Mouse (Mus musculus) CD4-positive, CD25-positive, alpha-beta regulatory T cell, adult 2 months (primary cell): ENCODE data around the gene Ankrd9.

Source experiments
- DNase-seq: peaks from one replicate; pipeline ENCODE4 v3.0.0-alpha.2; 2012; ENCODE audit warnings: low read depth, low spot score

The Ankrd9 gene

DNA sequence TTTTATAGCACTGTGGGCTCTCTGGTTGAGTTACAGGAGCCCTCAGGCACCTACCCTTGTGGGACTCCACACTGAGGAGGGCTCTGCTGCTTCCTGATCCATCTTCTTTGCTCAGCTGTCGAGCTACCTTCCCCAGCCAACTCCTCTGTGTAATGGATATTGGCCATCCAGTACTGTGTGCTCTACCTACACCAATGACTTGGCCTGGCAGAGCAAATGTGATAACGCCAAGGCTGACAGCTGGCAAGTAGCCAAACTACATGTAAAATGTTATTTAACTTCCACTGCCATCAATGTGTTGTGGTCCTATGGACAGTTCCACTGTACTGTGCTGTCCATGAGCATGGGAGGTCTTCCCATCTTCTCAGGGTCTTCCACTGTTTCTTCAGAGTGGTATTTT, 16.9 kb downstream of the Ankrd9 start:
- DNase-seq = no peak

DNA sequence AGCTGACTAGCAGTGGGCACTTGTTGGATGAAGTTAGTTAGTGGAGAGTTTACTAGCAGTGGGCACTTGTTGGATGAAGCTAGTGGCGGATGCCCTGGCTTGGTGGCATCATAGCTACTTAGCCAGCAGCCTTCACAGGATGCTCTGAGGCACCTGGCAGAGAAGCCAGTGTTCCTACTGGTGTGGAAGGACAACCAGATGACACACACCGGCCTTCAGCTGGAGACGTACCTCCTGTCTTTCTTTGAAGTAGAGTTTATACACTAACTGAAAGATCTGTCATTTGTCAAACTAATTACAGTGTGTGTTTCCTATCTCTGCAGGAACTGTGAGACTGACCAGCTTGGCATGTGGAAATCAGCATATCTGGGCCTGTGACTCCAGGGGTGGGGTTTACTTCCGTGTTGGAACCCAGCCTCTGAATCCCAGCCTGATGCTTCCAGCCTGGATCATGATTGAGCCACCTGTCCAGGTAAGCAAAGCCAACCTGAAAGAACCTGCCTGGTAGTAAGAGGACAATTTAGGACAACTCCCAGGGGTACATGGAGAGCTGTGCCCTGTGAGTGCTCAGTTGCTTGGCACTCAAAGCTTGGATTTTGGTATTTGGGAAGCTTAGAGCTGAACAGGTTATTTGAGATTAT, 24.4 kb downstream of the Ankrd9 start:
- no peak for DNase-seq

DNA sequence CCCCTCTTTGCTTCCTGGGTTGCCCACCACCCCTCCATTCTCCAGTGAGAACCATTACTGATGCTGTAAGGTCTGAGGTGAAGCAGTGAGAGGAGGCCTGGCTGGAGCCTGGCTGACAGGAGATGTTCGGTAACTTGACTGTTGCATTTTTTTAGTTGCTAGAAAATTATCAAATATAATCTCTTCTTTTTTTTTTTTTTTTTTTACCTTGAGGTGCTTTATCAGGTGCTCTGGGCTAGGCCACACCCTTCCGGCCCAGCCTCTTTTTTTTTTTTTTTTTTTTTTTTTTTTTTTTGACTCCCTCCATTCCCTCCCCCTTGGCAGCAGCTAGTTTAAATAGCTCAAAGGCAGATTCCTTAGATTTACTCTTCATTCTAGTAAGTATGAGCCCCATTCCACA, 24.9 kb downstream of the Ankrd9 start:
- DNase-seq = no peak

DNA sequence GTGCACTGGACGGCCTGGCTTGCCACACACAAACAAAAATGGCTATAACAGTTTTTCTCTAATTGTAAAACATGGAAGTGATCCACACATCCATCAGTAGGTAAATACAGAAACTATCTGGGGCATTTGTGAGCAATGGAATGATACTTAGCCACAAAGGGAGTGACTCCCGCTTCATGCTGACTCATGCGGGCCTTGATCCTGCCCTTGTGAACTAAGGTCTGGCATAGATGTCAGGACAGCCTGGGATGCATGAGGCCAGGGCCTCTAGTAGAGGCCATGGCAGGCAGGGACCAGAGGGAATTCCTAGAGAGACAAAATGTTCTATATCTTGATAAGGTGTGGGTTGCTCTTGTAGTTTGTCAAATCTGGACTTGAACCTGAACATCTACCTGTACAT, 25.4 kb downstream of the Ankrd9 start:
- DNase-seq = no peak

DNA sequence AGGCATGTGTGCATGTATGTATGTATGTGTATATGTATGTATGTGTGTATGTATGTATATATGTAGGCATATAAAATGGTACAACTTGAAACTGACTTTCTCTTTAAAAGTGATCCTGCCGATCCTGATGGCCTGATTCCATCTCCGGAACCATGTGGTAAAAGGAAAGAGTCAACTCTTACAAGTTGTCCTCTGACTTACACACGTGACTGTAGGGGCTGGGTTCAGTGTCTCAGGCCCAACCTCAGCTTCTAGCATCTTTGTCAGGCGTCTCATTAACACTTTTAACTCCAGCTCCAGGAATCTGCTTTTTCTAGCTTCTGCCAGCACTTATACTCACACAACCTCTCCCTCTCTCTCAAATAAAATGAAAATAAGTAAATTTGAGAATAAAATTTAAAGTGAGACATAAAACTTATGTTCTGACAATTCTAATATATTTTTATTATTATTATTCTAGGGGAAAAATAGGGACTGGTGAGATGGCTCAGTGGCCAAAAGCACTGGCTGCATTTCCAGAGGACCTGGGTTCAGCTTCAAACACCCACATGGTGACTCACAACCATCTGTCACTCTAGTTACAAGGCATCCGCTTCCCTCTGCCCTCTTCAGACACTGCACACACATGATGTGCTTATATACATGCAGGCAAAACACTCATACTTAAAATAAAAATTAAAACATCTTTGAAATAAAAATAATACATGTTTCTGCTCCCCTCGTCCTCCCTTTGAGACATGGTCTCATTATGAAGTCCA, 26.0 kb downstream of the Ankrd9 start:
- no peak for DNase-seq

DNA sequence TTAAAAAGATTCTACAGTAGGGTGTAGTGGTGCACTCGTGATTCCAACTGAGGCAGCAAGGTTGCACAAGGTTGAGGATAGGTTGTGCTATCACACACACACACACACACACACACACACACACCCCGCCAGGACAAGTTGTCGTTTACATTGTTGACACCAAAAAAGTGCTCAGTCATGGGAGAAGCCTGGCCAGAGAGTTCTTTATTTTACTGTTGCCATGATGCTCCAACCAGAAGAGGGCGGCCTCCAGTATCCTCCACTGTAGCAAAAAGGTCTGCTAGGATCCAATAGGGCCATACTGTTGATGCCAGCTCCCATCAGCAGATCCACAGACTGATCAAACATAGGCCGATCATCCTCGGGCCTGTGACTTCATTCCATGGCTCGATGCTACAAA, 27.6 kb downstream of the Ankrd9 start:
- DNase-seq = no peak

DNA sequence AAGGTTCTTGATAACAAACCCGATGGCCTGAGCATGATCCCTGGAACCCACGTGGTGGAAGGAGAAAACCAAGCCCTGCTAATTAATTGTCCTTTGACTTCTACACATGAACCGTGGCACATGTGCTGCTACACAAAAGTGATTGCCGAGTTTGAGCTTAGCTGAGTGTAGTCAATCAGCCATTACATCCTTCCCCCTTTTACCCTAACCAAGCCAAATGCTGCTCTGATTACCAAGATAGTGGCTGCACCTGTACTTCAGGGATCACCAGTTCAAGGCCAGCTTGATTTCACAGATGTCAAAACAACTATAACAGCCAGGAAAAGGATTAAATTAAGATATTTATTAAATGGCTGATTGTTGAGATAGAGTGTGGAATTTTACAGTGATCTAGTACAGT, 28.7 kb downstream of the Ankrd9 start:
- DNase-seq = no peak

DNA sequence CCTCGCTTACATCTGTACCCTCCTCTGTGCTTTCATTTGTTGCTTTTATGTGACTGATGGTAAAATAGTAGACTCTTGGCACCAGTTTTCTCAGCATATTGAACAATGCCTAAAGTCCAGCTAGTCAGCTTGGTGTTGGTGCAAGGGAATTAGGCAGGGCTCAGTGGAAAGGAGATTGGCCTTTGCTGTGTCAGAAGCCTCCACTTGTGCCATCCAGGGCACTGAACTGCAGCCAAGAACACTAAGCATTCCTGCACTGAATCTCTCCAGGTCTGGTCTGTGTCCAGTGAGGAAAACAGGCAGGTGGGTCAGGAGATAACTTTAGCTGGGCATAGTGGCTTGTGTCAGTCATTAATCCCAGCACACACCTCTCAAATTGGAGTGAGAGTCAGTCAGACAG, 29.4 kb downstream of the Ankrd9 start:
- DNase-seq = no peak

DNA sequence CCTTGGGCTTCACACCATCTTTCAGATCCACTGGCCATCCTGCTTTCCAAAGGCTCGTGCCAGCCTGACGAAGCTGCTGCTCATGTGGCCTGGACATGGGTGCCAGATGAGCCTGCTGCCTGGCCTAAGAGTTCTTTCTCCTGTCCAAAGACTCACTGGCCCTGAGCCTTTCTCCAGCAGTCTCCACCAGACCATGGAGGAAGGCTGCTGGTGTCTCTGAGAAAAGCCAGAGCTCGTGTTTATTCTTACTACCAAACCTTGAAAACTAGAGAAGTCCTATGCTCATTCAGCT, 30.0 kb downstream of the Ankrd9 start:
- DNase-seq = no peak

DNA sequence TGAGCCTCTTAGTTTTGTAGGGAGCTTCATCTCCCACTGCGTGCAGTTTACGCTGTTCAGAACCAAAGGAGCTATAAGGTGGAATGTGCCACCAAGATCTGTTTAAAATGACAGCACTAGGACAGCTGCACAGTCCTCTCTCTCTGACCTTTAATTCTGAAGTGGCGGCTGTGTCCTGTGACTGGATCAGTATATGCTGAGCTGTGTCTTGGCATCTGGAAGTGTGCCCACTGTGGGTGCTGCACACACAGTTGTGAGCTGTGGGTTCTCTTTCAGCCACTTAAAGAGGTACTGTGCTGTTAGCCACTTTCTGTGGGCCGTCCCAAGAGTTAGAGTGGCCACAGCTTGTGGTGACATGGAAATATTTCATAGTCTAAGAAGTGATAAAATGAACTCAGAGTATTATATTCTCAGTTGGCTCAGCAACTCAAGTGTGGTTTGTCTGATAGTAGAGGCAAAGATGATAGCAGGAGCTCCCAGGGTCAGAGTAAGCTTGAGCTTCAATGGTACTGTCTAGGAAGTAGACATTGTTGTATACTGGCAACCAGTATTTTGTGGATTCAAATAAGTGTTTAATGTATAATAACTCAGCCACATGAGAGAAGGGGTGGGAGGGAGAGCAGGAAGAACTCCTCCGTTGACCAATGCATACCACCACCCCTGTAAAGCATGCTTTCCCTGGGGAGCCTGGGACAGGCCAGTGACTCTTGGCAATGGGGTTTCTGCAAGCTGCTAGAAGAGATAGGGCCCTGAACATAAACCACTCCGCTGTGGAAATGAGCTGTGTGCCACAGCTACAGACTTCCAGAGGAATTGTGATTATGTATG, 30.5 kb downstream of the Ankrd9 start:
- DNase-seq = no peak

DNA sequence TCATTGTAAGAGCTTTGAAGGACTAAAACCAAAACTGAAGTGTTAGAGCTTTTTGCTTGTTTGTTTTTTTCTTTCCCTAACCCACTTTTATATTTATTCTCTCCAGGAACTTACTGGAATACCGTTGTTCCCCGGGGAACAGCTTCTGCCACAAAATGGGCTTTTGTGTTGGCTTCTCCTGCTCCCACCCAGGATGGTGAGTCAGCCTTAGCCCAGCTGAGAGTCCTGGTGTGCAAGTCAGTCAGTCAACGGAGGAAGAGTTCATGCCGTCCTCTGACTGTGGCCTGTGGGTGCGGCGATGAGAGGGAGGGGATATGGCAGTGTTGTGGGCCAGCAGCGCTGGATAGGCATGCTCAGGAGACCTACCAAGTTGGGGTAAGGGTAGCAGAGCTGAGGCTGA, 32.6 kb downstream of the Ankrd9 start:
- DNase-seq = no peak

DNA sequence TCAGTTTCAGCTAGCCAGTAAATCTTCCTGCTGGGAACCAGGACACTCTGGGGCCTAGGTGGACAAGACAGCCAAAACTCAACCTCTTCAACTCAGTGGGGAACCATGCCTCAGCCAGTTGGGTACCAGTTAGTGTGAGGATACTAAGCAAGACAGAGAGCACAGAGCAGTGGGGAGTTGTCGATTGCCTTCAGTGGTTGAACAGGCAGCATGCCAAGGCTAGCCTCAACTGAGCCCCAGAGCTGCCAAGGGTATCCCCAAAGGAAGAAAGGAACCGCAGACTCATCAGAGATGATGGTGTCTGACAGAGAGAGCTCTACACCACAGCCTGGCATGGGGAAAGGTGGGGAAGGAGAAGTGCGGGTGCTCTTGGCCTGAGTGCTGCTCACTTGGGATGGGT, 38.0 kb downstream of the Ankrd9 start:
- DNase-seq = no peak

DNA sequence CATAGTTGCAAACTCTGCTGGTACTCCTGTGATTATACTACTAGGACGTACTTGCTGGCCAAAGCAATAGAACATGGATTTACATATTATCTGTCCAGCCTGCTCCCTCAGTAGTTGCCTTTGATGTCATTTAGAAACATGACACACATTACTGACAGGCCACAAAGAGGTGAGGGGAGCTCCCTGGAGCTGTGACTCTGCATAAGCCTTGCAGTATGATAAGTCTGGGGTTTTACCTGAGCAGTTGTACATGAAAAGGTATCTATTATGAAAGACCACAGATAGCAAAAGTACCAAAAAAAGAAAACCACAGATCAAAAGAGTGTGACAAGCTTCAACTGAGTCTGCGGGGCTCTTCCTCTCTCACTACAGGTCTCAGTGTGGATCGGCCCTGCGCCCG, 39.5 kb downstream of the Ankrd9 start:
- DNase-seq = peak; percentile 50

DNA sequence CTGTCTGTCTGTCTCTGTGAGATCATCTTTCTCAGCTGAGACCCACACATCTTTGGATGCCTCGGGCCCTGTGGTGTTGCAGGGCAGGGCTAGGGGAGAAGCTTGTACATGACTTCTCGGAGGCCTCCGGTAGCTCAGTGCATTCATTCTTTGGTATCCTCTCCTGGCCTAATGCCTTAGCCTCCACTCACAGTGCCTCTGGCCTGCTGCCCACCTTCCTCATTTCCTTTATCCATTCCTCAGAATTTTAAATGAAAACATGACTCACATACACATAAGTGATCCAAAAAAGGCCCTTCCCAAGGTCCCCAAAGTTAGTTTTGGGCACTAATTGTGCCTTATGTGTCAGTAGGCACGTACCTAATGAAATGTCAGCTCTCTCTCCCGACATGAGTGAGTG, 41.3 kb downstream of the Ankrd9 start:
- DNase-seq = no peak

DNA sequence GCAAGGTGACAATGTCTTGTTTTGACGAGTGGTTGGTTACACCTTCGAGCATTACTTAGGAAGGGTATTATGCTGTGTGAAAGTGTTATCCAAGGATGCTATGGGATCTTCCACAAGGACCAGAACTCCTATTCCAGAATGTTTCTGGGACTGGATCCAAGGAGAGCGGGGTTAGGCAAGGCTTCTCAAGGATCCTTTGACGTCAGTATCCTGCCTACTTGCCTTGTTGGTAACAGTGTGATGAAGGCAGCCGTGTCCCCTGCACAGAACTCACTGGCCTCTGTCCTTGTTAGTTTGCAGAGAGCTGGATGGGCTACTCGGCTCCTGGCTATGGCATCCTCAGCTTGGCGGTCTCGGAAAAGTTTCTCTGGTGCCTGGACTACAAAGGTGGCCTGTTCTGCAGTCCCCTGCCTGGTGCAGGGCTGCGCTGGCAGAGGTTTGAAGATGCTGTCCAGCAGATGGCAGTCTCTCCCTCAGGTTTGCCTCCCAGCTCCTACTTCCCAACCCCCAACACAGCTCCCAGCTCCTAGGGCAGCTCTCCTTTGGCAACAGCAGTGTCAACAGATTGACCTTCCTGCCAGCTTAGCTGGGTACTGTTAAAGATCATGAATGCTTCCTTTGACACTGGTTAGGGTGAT, 42.7 kb downstream of the Ankrd9 start:
- peak; percentile 79 for DNase-seq

DNA sequence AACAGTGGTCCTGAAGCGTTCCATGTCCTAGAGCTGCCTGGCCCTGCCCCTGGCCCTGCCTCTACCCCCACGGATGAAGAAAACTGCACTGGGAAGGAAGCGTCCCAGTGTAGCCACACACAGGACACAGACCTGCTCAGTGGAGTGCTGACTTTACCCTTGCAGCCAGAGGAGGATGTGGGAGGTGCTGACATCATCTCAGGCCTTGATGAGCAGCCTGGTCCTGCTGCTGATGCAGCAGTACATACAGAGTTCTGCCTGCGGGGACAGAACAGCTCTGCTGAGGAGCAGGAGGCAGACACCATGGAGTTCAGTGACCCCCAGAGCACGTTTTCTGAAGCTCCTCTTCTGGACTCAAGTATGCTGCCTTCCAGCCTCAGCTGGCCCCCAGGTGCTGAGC, 46.0 kb downstream of the Ankrd9 start:
- DNase-seq = peak; percentile 23
